Mouse (Mus musculus) adrenal gland, adult 8-10 months (tissue): ENCODE results near the gene Ak5. TPM values are rescaled to one million over a fixed set of nuclear protein-coding genes. Genes with fewer than 3 reads are reported as not detected.

Source experiments
- DNase-seq: peaks from one replicate; pipeline ENCODE4 v3.0.0; 2022
- total RNA-seq, 4 experiments: library from RNA; stranded (reverse); gene quantifications; 2 replicates each; pipeline ENCODE4 v1.2.4; 2022

Gene Ak5
- total RNA-seq, 4 experiments from 2014 or later, result 3.3 to 4.9 (median 4.7) TPM

- no peak for DNase-seq
Measured at GRCm38 (mm10) chr3:152564516-152565113, 103.5 kb downstream of the Ak5 start.

- DNase-seq, result no peak
Measured at GRCm38 (mm10) chr3:152563833-152564232, 104.3 kb downstream of the Ak5 start.

GRCm38 (mm10) chr3:152561708-152562107 lies 106.5 kb downstream of the Ak5 start:
- DNase-seq, result no peak

DNA sequence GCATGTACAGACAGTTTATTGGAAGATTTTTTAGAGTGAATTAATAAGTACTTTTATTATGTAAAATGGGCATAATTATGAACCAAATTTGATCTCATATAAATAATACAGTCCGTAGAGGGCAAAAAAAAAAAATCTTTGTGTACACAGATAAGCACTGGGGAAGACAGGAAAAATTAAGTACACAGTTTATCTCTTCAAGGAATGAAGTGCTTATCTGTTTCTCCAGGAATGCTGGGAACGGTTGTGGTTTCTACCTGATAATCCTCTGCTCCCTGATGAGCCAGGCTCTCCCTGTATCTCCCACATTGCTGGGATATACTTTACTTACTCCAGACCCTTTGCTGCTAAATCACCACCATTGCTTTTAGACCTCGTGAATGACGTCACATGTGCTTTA lies 108.9 kb downstream of the Ak5 start:
- no peak for DNase-seq

DNA sequence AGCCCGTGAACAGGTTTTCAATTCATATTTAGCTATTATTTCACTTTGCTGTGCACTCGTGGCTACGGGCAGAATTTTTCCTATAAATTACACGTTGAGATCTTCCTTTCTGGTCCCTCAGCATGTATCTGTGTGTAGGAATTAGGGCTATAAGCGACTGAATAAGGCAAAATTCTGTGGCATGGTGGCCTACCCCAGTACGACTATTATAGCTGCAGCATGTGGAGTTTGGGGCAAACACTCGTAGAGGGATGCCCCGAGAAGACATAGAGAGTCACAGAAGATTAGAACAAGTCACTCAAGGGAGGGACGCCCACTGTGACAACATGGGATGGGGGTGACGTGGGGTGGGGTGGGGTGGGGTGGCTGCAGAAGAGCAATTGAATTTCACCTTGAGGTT lies 110.1 kb downstream of the Ak5 start:
- DNase-seq, result no peak

GRCm38 (mm10) chr3:152557659-152558058 lies 110.5 kb downstream of the Ak5 start:
- no peak for DNase-seq

DNA sequence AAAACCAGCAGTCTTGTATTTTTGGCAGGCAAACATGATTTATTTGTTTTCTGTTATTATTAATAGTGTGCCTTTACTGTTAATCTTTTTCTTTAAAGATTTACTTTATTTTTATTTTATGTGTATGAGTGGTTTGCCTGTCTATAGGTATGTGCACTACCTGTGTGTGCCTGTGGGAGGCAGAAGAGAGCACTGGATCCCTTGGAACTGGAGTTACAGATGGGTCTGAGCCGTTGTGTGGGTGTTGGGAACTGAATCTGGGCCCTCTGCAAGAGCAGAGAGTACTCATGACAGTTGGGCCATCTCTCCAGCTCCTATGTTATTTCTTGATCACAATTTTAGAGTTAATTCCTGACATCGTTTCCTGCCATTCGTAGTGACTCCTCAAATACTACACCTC lies 111.2 kb downstream of the Ak5 start:
- DNase-seq, result no peak

- DNase-seq, result no peak
Measured at GRCm38 (mm10) chr3:152556435-152556834, 111.7 kb downstream of the Ak5 start.

DNA sequence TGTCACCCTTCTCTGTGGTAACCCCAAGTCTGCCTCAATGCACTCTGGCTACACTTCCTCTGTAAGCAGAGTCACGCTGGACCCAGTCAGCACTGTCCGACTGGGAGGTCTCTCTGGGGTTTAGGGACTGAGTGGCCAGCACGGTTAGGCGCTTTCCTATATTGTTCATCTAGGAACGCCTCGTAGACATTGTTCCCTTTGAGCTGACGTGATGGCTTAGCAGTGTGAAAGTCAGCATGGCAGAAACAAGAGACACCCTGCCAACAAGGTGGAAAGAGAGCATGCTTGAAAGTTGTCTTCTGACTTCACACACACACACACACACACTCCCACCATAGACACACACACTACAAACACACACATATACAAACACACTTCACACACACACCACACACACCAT lies 112.9 kb downstream of the Ak5 start:
- DNase-seq, result no peak

DNA sequence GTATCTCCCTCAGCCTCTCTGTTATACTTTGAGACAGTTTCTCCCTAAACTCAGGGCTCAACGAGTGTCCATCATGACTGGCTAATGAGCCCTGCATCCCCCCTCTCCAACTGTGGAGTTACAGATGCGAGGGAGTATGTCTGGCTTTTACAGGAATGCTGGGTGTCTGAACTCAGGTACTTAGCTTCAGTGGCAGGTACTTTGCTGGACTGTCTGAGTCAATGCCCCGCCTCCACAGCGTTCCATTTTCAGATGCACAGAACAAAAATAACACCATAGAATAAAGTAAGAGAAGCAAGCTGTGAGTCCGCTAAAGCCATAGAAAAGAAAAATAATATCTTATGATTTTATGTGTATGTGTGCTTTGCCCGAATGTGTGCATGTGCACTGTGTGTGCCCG lies 113.8 kb downstream of the Ak5 start:
- DNase-seq, result no peak

DNA sequence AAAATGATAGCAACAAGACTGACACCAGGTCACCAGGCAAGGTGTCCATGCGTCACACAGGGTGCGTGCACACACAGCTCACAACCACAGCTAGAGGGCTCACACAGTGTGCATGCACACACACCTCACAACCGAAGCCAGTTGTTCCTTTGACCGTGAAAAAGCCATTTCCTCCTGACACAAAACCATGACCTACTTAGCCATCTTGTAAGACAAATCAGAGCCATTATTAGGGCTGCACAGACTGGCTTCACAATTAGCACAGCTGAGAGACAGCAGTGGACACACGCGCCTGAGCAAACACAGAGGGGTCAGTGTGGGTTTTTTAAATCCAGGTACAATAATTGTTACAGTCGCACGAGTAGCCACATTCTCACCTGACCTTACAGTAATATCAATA lies 115.5 kb downstream of the Ak5 start:
- DNase-seq, result no peak

GRCm38 (mm10) chr3:152550528-152551115 lies 117.5 kb downstream of the Ak5 start:
- no peak for DNase-seq

DNA sequence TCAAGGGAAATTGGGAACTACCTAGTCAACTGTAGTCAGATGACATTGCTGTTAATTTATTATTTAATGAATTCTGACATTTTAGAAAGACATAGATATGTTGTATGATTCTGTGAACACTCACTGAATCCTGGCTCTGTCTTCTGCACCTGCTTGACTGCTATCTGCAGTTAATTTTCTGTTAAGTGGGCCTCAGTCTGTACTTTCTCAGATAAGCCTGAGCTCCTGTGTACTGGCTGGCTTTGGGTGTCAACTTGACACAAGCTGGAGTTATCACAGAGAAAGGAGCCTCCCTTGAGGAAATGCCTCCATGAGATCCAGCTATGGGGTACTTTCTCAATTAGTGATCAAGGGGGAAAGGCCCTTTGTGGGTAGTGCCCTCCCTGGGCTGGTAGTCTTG lies 118.1 kb downstream of the Ak5 start:
- DNase-seq, result no peak

- DNase-seq, result no peak
Measured at GRCm38 (mm10) chr3:152544921-152545320, 123.2 kb downstream of the Ak5 start.

- DNase-seq, result no peak
Measured at GRCm38 (mm10) chr3:152542298-152542697, 125.9 kb downstream of the Ak5 start.

DNA sequence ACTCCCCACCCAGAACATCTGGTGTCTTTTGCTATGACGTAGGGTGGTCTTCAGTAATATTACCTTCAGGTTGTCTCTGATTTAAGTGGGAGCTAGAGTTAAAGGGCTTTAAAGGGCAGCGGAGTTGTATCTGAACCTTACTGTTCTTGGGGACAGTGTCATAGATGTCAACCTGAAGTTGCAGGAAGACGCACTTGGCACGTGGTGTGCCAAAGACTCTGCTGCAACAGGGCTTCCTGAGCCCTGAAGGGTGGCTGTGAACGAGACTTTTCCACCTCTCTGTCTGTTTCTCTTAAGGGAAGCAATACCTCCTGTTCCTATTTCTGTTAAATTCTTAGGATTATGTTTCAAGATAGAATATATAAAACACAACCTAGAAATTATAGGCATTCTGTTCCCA lies 137.8 kb downstream of the Ak5 start:
- DNase-seq, result no peak

GRCm38 (mm10) chr3:152529058-152529972 lies 138.8 kb downstream of the Ak5 start:
- no peak for DNase-seq

- no peak for DNase-seq
Measured at GRCm38 (mm10) chr3:152526721-152527120, 141.4 kb downstream of the Ak5 start.

DNA sequence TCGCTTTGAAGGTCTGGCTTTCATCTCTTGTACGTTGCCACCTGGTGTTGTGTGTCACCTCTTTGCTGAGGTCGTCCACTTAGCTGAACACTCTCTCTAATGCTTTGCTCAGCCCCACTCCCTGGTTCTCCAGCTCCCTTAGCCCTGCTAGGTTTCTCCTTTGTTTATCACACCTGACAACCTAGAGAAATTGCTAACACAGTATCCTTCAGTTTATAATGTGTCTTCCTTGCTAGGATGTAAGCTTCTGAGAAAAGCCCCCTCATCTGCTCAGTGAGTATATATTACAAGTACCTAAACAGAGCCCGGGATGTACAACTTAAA lies 144.9 kb downstream of the Ak5 start:
- no peak for DNase-seq

- DNase-seq, result no peak
Measured at GRCm38 (mm10) chr3:152522634-152523314, 145.4 kb downstream of the Ak5 start.

DNA sequence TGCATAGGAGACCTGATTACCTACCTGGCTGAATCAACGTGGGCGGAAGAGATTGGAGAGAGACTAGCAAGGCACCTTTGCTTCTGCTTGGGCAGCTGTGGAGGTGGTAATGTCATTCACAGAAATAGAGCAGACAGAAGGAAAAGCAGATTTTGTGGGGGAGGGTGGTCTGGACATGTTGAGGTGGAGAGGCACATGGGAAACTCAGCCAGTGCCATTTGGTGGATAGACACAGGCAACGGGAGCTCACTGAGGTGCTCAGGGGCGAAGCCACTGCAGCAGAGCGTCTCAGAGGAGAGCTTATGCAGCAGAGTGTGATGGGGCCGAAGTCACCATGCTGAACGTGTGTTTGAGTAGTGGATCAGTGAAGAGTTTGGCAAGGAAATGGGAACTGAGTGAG lies 147.1 kb downstream of the Ak5 start:
- DNase-seq, result no peak

DNA sequence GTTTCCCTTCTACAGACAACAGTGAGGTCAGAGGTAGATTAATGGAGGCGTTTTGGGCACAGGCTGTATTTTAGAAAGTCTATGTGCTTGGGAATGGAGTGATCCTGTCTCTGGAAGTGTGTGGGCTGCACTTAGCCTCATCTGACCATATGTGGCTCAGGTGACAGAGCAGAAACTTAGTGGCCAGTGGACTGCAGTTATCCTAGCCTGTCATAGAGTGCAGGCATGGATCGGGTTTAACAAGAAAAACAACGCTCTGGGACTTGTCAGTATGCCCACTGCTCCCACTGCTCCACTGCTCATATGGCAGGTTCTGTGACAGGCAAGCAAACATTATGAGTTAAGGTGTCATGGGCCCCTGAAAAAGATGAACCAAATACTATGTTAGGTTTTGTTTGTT lies 148.1 kb downstream of the Ak5 start:
- no peak for DNase-seq

DNA sequence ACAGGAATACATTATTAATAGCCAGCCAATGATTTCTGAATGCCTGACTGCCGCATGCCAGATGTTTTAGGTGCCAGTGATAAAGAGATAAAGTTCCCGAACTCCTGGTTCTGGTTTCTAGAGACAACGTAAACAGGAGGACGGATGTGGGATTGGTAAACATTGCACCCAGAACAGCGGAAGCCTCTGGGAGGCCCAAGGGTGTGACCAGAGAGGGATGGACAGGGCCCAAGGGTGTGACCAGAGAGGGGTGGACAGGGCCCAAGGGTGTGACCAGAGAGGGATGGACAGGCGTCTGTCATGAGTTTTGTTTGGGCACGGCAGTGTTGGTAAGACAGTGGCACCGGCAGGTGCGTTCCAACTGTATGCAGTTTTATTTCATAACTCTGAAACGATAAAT lies 148.6 kb downstream of the Ak5 start:
- no peak for DNase-seq
